Mouse (Mus musculus): ENCODE data around the gene Gm37240.

Gm37240 gene

DNA sequence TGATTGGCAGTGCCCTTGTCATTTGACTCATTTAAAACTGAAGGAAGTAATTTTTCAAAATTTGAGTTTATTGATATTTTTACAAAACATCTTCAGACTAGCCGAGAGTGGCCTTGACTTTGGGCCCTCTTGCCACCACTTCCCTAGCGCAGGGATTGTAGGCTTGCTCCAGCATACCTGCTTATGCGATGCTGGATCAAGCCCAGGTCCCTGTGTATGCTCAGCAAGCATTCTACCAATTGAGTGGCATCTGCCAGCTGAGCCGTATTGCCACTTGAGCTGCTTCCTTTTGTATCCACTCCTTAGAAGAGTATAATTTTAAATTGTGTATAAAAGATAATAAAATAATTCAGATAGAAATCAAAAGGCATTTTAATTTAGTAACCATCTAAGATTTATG lies 1046.0 kb downstream of the Gm37240 start:
- no peak for DNase-seq (ENCODE audit: low read depth, low spot score)

GRCm38 (mm10) chr3:84839499-84839898 lies 1047.8 kb downstream of the Gm37240 start:
- no peak for DNase-seq (ENCODE audit: low read depth, low spot score)

DNA sequence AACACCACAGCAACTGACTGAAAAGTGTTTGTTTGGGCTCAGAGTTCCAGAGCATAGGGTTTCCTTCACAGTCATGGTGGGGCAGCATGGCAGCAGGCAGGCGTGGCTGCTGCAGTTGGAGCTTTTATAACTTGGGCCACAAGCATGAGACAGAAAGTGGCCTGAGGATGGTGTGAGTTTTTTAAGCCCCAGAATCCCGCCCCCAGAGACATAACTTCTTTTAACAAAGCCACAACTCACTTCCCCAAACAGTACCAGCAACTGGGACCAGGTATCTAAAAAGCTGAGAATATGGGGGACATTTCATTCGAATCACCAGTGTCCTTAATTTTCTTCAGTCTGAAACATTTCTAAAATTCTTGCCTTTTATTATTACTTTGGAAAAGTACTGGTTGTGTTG lies 1049.3 kb downstream of the Gm37240 start:
- DNase-seq (ENCODE audit: low read depth, low spot score): no peak

DNA sequence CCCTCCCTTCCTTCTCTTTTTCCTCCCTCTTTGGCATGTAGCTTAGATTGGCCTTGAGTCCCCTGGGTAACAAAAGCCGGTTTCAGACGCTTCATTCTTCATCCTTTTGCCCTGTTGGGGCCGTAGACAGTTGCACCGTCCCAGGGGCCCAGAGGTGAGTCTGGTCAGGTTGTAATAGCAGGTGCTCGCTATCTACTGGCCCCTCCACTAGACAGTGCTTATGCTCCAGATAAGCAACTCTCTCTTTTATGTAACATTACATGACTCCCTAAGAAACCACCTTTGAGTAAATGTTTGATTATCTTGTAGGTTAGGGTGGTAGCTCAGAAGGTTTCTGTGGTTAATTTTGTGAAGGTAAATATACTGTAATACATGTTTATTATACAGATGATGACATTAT lies 1051.3 kb downstream of the Gm37240 start:
- no peak for DNase-seq (ENCODE audit: low read depth, low spot score)

- DNase-seq (ENCODE audit: low read depth, low spot score): no peak
Measured at GRCm38 (mm10) chr3:84829366-84829765, 1058.0 kb downstream of the Gm37240 start.

GRCm38 (mm10) chr3:84827617-84828016 lies 1059.7 kb downstream of the Gm37240 start:
- no peak for DNase-seq (ENCODE audit: low read depth, low spot score)

GRCm38 (mm10) chr3:84826938-84827337 lies 1060.4 kb downstream of the Gm37240 start:
- DNase-seq (ENCODE audit: low read depth, low spot score): no peak

DNA sequence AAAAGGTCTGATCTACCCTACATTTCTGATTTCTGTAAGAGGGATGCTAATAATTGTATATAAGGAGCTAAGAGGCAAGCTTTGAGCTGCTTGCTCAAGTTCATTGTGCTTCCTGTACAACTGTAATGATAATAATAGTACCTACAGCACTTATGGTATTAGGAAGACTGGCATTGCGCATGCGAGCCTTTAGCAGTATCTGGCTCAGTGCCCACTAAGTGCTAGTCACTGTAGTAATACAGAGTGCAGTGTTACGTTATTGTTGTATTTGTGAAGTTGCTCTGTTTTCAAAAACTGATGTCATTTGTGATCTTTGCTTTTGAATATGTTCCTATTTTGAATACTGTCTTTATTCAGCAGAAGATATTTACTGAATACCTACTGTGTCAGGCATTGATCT lies 1060.9 kb downstream of the Gm37240 start:
- no peak for DNase-seq (ENCODE audit: low read depth, low spot score)

GRCm38 (mm10) chr3:84825990-84826389 lies 1061.3 kb downstream of the Gm37240 start:
- no peak for DNase-seq (ENCODE audit: low read depth, low spot score)

DNA sequence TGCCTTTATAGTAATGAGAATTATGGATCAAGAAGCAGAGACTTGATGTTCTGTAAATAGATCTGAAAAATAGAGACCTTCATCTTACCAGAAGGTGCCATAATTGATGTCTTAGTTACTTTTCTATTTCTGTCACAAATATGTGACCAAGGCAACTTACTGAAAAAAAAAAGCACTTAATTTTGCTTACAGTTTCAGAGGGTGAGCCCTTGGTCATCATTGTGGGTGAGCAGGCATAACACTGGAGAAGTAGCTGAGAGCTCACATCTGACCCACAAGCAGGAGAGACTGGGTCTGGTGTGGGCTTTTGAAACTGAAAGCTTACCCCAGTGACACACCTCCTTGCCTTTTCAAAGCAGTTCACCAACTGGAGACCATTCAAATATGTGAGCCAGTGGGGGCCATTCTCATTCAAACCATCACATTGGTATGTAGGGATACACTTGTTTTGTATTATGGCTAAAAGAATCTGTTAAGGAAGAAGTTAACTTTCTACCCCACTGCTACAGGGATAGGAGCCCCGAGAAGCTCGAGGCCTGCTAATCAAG lies 1066.6 kb downstream of the Gm37240 start:
- DNase-seq (ENCODE audit: low read depth, low spot score): no peak

GRCm38 (mm10) chr3:84816951-84817350 lies 1070.4 kb downstream of the Gm37240 start:
- DNase-seq (ENCODE audit: low read depth, low spot score): no peak

GRCm38 (mm10) chr3:84815461-84815860 lies 1071.9 kb downstream of the Gm37240 start:
- peak; percentile 23 for DNase-seq (ENCODE audit: low read depth, low spot score)

DNA sequence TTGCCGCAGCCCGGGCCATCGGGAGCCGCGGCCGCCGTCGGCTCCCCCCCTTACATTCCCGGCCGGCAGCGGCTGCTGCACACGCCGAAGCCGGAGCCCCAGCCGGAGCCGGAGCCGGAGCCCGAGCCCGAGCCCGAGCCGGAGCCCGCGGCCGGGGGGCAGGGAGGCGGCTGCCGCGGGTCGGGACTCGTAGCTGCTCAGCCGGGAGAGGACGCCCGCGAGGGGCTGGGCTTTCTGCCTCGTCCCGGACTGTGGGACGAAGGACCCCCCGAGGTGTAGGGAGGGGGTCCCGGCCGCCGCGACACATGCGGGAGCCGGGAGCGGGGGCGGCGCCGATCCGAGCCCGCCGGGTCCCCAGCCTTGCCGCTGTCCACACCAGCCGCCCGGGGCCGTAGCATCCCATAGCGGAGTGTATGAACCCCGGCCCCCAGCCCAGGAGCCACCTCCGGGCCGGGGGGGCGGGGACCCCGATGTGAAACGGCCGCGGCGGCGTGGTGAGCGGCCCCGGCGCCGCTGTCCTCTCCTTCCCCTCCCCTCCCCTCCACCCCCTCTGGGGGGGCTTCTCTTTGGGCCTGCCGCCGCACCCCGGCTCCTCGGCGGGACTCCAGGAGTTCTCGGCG lies 1072.4 kb downstream of the Gm37240 start, which contains the start of gene Fbxw7:
TSS of gene Fbxw7 (plus strand) at position 507 of the 620 bp plus-strand sequence.
- DNase-seq (ENCODE audit: low read depth, low spot score): peak; percentile 23

GRCm38 (mm10) chr3:84814157-84814761 lies 1073.1 kb downstream of the Gm37240 start:
- DNase-seq (ENCODE audit: low read depth, low spot score): peak; percentile 100

DNA sequence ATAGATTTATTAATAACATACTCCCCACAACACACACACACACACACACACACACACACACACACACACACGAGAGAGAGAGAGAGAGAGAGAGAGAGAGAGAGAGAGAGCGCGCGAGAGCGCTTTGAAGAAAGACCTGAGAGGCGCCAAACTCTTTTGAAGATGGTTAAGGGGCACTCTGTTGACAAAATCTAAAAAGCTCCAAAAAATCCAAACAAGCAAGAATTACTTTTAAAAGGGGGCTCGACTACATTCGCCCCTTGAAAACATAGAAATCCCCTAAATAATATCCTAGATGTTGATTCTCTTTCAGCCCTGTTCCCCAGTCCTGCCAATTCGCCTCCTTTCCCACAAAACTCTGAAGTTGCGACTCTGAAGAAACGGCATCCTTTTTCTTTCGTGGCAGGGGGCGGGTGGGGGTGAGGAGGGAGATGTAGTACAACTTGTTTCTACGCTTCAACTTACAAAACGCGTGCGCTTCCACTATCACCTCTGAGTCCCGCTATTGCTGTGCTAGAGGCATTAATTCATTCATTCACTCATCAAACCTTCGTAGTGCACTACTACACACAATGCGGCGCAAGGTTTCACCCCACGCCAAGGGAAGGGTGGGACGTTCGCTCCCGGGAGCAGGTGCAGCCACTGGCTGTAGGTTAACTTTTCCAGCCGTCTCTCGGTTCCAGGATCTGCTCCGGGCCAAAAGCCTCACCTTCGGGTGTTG lies 1073.7 kb downstream of the Gm37240 start:
- peak; percentile 4 for DNase-seq (ENCODE audit: low read depth, low spot score)

GRCm38 (mm10) chr3:84810803-84811202 lies 1076.5 kb downstream of the Gm37240 start:
- DNase-seq (ENCODE audit: low read depth, low spot score): no peak

GRCm38 (mm10) chr3:84808906-84809305 lies 1078.4 kb downstream of the Gm37240 start:
- no peak for DNase-seq (ENCODE audit: low read depth, low spot score)

- DNase-seq (ENCODE audit: low read depth, low spot score): no peak
Measured at GRCm38 (mm10) chr3:84807826-84808225, 1079.5 kb downstream of the Gm37240 start.

GRCm38 (mm10) chr3:84806206-84806605 lies 1081.1 kb downstream of the Gm37240 start:
- no peak for DNase-seq (ENCODE audit: low read depth, low spot score)

DNA sequence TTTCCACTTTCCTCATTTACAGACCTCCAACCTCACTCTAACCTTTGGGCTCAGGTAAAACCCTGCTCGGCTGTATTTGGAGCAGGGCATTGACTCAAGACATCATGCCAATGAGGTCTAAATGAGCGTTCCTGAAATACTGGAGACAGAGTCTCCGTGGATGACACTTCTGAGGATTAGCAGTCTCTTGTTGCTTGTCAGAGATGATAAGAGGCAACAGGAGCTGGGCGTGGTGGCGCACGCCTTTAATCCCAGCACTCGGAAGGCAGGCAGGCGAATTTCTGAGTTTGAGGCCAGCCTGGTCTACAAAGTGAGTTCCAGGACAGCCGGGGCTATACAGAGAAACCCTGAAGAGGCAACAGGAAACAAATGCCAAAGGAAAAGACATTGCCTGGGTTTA lies 1083.3 kb downstream of the Gm37240 start:
- DNase-seq (ENCODE audit: low read depth, low spot score): no peak

DNA sequence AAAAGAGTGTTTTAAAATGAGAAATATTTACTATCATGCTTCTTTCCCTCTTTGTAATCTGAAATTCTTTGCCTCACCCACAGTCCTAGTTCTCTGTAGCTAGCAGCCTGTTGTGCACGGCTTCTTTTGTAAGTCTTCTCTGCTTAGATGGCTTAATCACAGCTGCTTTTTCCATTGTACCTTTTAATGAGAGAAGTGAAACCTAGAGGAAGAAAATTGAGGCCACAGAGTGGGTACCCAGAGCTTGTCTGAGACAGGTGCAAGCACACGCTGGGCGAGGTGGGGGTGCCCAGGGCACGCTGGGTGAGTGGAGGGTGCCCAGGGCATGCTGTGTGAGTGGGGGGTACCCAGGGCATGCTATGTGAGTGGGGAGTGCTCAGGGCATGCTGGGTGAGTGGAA lies 1099.4 kb downstream of the Gm37240 start:
- DNase-seq (ENCODE audit: low read depth, low spot score): no peak

GRCm38 (mm10) chr3:84776084-84776483 lies 1111.2 kb downstream of the Gm37240 start:
- DNase-seq (ENCODE audit: low read depth, low spot score): no peak

DNA sequence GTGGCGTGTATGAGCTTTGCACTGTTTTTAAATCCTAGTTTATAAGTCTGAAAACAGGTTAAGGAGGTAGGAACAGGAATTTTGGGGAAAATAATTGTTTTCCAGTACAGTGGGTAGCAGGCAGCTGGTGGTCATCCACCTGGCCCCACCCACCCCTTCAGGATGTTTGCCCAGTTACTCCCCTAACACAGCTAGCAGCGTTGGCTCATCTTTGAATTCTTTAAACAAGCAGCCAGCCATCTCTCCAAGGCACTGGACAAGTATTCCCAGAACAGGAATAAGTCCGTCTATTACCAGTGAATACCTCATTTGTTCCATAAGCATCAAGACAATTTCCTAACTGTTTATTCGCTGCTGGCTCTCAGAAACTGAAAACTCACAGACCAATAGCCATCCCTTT lies 1111.7 kb downstream of the Gm37240 start:
- no peak for DNase-seq (ENCODE audit: low read depth, low spot score)

Measured in mesoderm, embryonic 11.5 days (tissue).